Mouse (Mus musculus) T-helper 17 cell (primary cell): ENCODE measurements at regions not wholly inside any gene's neighbourhood (a gene's known extent, or its start where the extent isn't known, plus 50 kb on each side); places are given as distances from the start of the nearest gene placed in this dataset.

ENCODE experiments used
- in situ Hi-C, 2 experiments: fragments of 300-600 bp; cut with MboI, MseI; formaldehyde crosslinking; loops; 1 replicate in 1 of 2; 2 replicates in 1 of 2; pipeline ENCODE4 v1.15.1; 2025; ENCODE audit warnings: high pct_unique_total_duplicates in 2 of 2

DNA sequence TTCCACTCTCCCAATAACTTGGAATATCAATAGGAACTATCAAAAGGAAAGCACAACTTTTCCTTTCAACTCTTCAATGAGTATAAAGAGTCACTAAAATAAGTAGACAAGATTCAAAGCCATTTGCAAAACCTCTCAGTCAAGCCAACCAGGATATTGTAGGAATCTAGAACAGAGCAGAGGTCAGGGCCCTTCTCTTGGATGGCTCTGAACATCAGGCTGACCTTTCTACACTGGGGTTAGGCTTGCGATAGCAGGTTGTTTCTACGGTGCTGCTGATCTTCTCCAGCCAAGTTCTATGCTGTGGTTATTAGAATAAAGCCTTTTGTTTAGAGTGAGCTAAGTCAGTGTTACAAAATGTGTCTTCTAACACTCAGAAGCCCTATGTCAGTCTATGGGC is 658.6 kb downstream of the Ofcc1 start:
- in situ Hi-C loops = loop anchor here in 1 of 2 experiments (5.0 kb wide), 1 partner anchor 55 kb away; no protein-coding TSS in a partner anchor

GRCm38 (mm10) chr13:39691291-39692024 is 669.8 kb downstream of the Ofcc1 start:
- in situ Hi-C loops = no loop called here

DNA sequence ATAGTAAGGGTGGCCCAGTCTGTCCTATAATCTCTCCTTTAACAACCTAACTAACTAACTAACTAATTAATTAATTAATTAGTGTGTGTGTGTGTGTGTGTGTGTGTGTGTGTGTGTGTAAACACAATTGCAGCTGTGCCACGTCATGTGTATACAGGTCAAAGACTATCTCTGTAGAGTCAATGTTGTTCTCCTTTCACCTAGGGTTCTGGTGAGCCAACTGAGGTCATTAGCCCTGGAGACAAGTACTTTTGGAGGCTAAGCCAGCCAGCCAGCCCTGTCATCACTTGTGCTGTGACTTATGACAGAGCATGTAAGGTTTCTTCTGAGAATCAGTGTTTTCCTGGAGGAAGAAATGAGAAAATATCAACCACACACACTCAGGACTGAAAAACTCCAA is 696.7 kb downstream of the Ofcc1 start:
- in situ Hi-C loops = no loop called here

DNA sequence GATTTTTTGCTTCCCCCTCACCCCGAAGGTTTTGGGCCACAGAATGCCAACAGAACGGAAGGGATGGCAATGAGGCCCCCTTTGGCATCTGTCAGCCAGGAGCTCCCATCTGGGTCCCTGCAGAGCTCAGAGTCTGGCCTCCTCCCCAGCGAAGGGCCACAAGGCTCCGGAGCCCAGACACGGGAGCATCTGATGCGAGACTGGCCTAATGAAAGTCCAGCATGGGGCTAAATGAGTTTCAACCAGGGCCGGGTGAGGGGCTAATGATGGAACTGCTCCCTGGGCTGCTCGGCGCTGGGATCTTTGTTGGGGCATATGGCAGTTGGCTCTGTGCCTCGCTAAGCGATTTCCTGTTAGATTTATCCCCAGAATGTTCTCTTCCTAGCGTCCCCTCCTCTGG is 688.8 kb upstream of the Slc35b3 start:
- in situ Hi-C loops = loop anchor here in 1 of 2 experiments (25.0 kb wide), 1 partner anchor 1113 kb away; no protein-coding TSS in a partner anchor

- in situ Hi-C loops = loop anchor here in 1 of 2 experiments (25.0 kb wide), 1 partner anchor 1115 kb away; no protein-coding TSS in a partner anchor
These were observed 686.7 kb upstream of the Slc35b3 start for GRCm38 (mm10) chr13:39647367-39647766.

- in situ Hi-C loops = loop anchor here in 1 of 2 experiments (25.0 kb wide), 1 partner anchor 1131 kb away; no protein-coding TSS in a partner anchor
These were observed 670.9 kb upstream of the Slc35b3 start for GRCm38 (mm10) chr13:39631506-39632132.
